Mouse (Mus musculus) stomach, embryonic 15.5 days (tissue): ENCODE measurements around the gene Grhpr. TPM values are rescaled to one million over a fixed set of nuclear protein-coding genes. Genes with fewer than 3 reads are reported as not detected.
A peak's percentile ranks its signal among the peaks of the same experiment; 100 is the strongest.

ENCODE experiments used
- ATAC-seq: fragments of 200-750 bp; cut with Nextera tagmentation; 2 replicates; pipeline ENCODE4 v1.8.0; 2017; ENCODE audit warnings: low read depth, moderate number of reproducible peaks, moderate TSS enrichment; ENCODE audit not compliant: insufficient read depth, low FRiP score
- H3K27ac ChIP-seq: fragments of 300-500 bp; sonication (generic); 2 replicates; pipeline ENCODE4 v1.5.1; 2015; ENCODE audit warnings: mild to moderate bottlenecking, inconsistent platforms
- H3K27me3 ChIP-seq: fragments of 300-500 bp; sonication (generic); replicated peaks from 2 replicates; pipeline ENCODE4 v1.6.1; 2015; ENCODE audit warnings: inconsistent platforms
- H3K36me3 ChIP-seq: fragments of 300-500 bp; sonication (generic); 2 replicates; pipeline ENCODE4 v1.6.1; 2015; ENCODE audit warnings: inconsistent platforms
- H3K4me1 ChIP-seq: fragments of 300-500 bp; sonication (generic); 2 replicates; pipeline ENCODE4 v1.6.1; 2015; ENCODE audit warnings: inconsistent platforms
- H3K4me2 ChIP-seq: fragments of 300-500 bp; sonication (generic); 2 replicates; pipeline ENCODE4 v1.6.1; 2015; ENCODE audit warnings: mild to moderate bottlenecking, inconsistent platforms
- H3K4me3 ChIP-seq: fragments of 300-500 bp; sonication (generic); replicated peaks from 2 replicates; pipeline ENCODE4 v1.5.1; 2015; ENCODE audit warnings: inconsistent platforms
- H3K9ac ChIP-seq: fragments of 300-500 bp; sonication (generic); 2 replicates; pipeline ENCODE4 v1.6.1; 2015; ENCODE audit warnings: inconsistent platforms
- H3K9me3 ChIP-seq: fragments of 300-500 bp; sonication (generic); 2 replicates; pipeline ENCODE4 v1.6.1; 2016; ENCODE audit warnings: inconsistent platforms
- WGBS: fragments of 180-500 bp; shearing (Covaris S2); methylation state at CpG from one replicate; pipeline ENCODE4 v1.1.7; 2015; 5-methylcytosine and 5-hydroxymethylcytosine counted together
- polyA plus RNA-seq: library from polyadenylated mRNA; unstranded; fragments of >200 nt; fragmentation: Nextera tagmentation; extraction: Ambion mirVana; gene quantifications from 2 replicates; pipeline ENCODE4 v1.2.1, GENCODE M21; 2015

Gene Grhpr
- polyA plus RNA-seq, 1 experiment from 2014 or later: 79.2 TPM

DNA sequence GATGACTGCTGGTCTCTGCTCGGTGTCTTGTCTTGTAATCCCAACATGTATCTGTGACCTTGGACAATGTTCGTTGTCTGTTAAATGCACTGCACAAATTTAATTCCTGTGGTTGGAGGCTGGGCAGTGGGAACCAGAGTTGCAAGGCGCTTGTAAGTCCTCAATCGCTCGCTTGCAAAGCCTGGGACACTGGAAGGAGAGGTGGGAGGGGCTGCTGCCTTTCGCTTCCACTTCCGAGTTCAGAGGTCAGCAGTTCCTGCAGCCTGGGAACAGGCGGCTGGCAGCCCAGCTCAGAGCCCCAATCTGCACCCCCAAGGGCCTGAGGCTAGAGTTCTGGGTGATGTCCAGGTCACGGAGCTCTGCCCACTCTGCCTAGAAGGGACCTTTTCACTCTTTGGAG, 28.2 kb upstream of the Grhpr start:
- Histone ChIP-seq H3K9ac (no peak overlapping the region), H3K9me3 (no peaks in the 10 kb centered on the region), H3K36me3 (no peaks in the 10 kb centered on the region), H3K27ac (no peak overlapping the region), H3K4me3 (no peak overlapping the region), H3K27me3 (no peaks in the 10 kb centered on the region), H3K4me2 (no peak overlapping the region), H3K4me1 (no peaks in the 10 kb centered on the region)
- WGBS: 63% methylated on average over 9 of the region's 9 CpGs
- ATAC-seq: no peak

DNA sequence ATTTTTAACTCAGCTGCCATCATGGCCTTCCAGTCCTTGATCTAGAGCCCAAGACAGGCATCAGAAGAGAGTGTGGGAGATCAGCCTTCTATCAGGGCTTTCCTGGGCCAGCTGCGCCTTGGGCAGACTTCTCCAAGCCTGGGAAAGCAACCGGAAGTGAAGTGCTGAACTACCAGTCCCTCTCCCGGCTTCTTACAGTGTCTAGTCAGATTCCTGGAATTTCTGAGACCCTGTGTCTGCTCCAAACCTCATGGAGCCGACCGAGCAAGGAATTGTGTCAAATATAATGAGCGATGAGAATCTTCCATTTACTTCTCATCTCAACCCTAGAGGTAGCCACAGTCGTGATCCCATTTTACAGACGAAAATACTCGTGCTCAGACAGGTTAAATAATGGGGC, 22.4 kb upstream of the Grhpr start:
- no peak for ATAC-seq
- WGBS: 81% methylated on average over 9 of the region's 9 CpGs
- no peaks in the 10 kb centered on the region for H3K4me1 ChIP-seq
- no peak overlapping the region for H3K9ac ChIP-seq
- H3K27me3 ChIP-seq: no peaks in the 10 kb centered on the region
- no peak overlapping the region for H3K4me3 ChIP-seq
- no peak overlapping the region for H3K27ac ChIP-seq
- no peak overlapping the region for H3K4me2 ChIP-seq
- H3K9me3 ChIP-seq: no peaks in the 10 kb centered on the region
- H3K36me3 ChIP-seq: no peaks in the 10 kb centered on the region

DNA sequence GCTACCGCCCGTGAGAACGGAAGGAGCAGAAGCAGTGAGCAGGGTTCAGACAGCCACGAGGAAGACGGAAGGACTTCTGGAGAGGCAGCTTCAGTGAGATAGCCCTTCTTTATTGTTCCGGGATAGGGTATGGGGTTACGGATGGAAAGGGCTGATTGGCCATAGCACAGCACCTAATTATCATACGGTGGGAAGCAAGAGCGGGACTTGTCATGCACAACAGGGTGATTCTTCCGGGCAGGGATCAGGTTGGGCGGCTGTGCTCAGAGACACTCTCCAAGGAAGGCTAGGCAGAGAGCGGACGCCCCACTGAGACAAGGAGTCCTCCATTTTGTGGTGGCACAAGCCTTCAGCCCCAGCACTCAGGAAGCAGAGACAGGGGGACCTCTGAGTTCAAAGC, 22.0 kb upstream of the Grhpr start:
- no peak for ATAC-seq
- 91% methylated on average over 13 of the region's 13 CpGs for WGBS

DNA sequence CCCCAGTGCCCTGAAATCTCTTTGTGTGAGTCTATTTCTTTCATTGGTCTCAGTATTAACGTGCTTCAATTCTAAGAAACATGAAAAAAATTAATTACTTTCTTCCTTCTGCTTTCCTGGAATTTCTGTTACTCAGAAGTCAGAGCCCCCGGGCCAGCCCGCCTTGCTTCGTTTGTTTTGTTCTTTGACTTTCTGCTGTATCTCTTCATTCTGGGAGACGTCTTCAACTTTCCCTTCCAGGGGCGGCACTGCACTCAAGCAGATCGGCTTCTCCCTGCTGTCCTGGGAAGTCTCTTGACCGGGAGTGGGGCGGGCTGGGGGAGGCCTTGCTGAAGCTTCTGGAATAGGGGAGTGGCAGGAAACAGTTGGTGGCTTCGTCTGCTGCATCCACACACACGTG, 18.0 kb upstream of the Grhpr start:
- Histone ChIP-seq H3K4me3 (no peak overlapping the region), H3K4me2 (no peak overlapping the region), H3K36me3 (no peaks in the 10 kb centered on the region), H3K9ac (no peak overlapping the region), H3K27me3 (no peaks in the 10 kb centered on the region), H3K27ac (no peak overlapping the region), H3K4me1 (no peaks in the 10 kb centered on the region), H3K9me3 (no peaks in the 10 kb centered on the region)
- 58% methylated on average over 11 of the region's 11 CpGs for WGBS
- ATAC-seq: no peak

More for the DNA sequence above, 22.0 kb upstream of the Grhpr start:
- no peaks in the 10 kb centered on the region for H3K36me3 ChIP-seq
- no peaks in the 10 kb centered on the region for H3K27me3 ChIP-seq
- H3K27ac ChIP-seq: no peak overlapping the region
- H3K4me3 ChIP-seq: no peak overlapping the region
- H3K9ac ChIP-seq: no peak overlapping the region
- H3K4me2 ChIP-seq: no peak overlapping the region
- no peaks in the 10 kb centered on the region for H3K9me3 ChIP-seq
- H3K4me1 ChIP-seq: no peaks in the 10 kb centered on the region

DNA sequence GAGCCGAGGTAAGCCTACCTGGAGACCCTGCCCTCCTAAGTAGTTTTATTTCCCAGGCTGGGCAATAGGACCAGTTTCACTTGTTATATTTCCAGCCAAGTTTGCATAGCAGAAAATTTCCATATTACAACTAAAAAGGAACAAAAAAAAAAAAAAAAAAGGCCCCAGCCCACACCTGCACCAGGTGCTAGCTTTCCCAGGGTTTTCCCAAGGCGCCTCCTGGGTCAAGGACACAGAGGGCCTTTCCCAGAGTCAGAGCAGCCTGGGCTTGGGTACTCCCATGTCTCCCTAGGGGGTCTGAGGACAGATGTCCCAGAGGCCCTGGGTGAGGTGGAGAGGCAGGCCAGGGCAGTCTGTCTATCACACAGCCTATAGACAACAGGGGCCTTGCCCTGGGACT, 16.0 kb upstream of the Grhpr start:
- no peaks in the 10 kb centered on the region for H3K36me3 ChIP-seq
- 68% methylated on average over 2 of the region's 2 CpGs for WGBS
- H3K9ac ChIP-seq: no peak overlapping the region
- no peaks in the 10 kb centered on the region for H3K4me1 ChIP-seq
- peak overlapping the region; percentile 44; the same call in 1 of the 2 replicates for H3K27ac ChIP-seq
- H3K9me3 ChIP-seq: no peaks in the 10 kb centered on the region
- 0 out of 2 replicates have a peak, but pooled peaks have one; percentile 42 for ATAC-seq
- no peaks in the 10 kb centered on the region for H3K27me3 ChIP-seq
- no peak overlapping the region for H3K4me2 ChIP-seq
- H3K4me3 ChIP-seq: no peak overlapping the region

DNA sequence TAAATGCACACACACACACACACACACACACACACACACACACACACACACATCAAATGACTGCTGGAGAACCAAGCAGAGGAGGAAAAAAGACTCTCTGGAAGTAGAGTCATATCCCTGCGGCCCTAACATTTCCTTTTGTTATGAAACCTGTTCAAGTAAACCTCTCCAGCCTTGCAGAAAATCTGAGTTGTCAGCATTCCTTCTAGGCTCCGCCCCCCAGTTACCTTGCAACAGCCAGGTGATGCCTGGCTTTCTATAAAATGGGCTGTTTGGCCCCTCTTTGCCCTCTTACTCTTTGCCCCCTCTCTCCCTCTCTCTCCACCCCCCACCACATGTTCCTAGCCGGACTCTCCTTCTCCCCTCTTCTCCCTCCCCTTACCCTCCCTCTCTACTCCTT, 15.5 kb upstream of the Grhpr start:
- ATAC-seq: no peak
- Histone ChIP-seq H3K4me3 (no peak overlapping the region), H3K4me2 (no peak overlapping the region), H3K27ac (peak overlapping the region; percentile 44; the same call in 1 of the 2 replicates), H3K9ac (no peak overlapping the region), H3K27me3 (no peaks in the 10 kb centered on the region), H3K4me1 (no peaks in the 10 kb centered on the region), H3K36me3 (no peaks in the 10 kb centered on the region), H3K9me3 (no peaks in the 10 kb centered on the region)
- 71% methylated on average over 3 of the region's 3 CpGs for WGBS

DNA sequence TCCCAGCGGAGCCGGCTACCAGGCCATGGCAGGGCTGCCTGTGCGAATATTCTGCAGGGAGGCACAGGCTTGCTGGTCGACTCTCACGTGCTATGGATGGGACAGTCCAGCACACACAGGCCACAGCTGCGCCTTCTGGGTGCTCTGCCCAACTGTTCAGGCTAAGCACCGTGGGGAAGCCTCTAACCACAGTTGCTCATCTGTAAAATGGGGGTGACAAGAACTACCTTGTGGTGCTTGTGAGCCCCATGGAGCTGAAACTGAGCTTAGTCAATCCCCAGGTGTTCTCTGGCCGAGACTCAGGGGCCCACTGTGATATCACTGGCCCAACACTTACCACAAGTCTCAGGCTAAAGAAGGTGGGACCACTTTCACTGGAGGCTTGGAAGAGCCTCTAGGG, 13.8 kb upstream of the Grhpr start:
- ATAC-seq: no peak
- WGBS: 84% methylated on average over 8 of the region's 8 CpGs
- H3K27ac ChIP-seq: no peak overlapping the region
- no peak overlapping the region for H3K4me2 ChIP-seq
- H3K27me3 ChIP-seq: no peaks in the 10 kb centered on the region
- H3K9me3 ChIP-seq: no peaks in the 10 kb centered on the region
- H3K4me1 ChIP-seq: no peaks in the 10 kb centered on the region
- H3K9ac ChIP-seq: no peak overlapping the region
- no peak overlapping the region for H3K4me3 ChIP-seq
- no peaks in the 10 kb centered on the region for H3K36me3 ChIP-seq

DNA sequence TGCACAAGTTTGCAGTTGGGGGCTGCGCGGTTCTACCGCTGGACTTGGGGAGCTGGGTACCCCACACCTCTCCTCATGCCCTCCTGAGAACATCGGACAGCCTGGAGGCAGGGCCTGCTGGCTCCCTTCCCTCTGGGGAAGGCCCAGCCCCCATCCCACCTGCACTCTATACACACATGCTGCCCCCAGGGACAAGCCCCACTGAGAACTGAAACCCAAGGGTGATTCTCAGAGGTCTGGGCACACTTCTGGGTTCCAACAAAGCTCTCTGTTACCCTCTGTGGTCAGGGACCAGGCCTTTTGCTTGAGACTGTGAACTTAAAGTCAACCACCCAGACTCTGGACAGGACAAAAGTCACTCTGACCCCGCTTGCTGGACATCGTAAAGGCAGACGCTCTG, 11.1 kb upstream of the Grhpr start:
- H3K36me3 ChIP-seq: no peaks in the 10 kb centered on the region
- H3K4me1 ChIP-seq: no peaks in the 10 kb centered on the region; the same call in 1 of the 2 replicates
- H3K9me3 ChIP-seq: no peaks in the 10 kb centered on the region
- no peak overlapping the region for H3K4me2 ChIP-seq
- ATAC-seq: no peak
- H3K27me3 ChIP-seq: no peaks in the 10 kb centered on the region
- no peak overlapping the region for H3K4me3 ChIP-seq
- WGBS: 89% methylated on average over 7 of the region's 7 CpGs
- no peak overlapping the region for H3K9ac ChIP-seq
- no peak overlapping the region for H3K27ac ChIP-seq

DNA sequence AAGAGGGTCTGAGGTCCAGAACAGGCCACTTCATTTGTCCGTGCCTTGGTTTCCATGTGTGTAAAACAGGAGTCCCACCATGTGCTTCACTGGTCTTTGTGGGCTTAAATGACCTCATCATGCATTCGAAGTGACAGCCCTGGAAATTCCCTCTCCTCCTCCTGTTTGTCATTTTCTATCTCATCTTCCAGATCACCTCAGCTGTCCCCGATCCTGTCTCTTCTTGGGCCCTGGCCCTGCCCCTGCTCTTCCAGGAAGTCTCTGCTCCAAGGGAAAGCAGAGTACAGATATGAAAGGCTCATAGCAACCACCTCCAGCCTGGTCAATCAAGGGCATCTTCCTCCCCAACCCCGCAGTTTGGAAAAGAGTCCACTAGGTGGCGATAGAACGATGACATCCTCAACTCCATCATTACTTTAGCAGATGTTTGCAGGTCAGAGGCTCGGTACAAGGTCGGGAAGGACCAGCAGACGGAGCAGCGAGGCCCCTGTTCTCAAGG, 10.5 kb upstream of the Grhpr start:
- Histone ChIP-seq H3K4me3 (no peak overlapping the region), H3K4me2 (no peak overlapping the region), H3K9ac (no peak overlapping the region), H3K27ac (no peak overlapping the region), H3K36me3 (no peaks in the 10 kb centered on the region), H3K4me1 (no peaks in the 10 kb centered on the region; the same call in 1 of the 2 replicates), H3K9me3 (no peaks in the 10 kb centered on the region), H3K27me3 (no peaks in the 10 kb centered on the region)
- no peak for ATAC-seq
- WGBS: 19% methylated on average over 10 of the region's 10 CpGs

DNA sequence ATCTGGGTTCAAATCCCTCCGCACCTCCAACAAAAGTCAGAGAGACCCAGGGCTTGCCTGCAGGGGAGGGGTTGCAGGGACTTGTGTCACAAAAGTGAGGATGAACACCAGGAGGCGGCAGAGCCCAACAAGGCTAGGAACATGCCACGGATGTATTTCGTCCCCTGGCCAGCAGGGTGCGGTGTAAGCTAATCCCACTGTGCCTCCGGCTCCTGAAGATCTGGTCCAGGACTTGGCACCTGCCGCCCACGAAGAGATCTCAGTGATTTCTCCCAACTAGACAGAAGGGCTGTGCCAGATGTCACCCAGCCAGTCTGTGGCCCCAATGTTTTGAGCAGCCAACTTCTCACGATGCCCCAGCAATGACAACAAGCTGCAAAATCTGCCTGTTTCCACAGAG, 7.7 kb upstream of the Grhpr start:
- Histone ChIP-seq H3K4me3 (peak overlapping the region; percentile 19; the same call in 1 of the 2 replicates), H3K36me3 (no peaks in the 10 kb centered on the region), H3K4me1 (no peaks in the 10 kb centered on the region; the same call in 1 of the 2 replicates), H3K4me2 (peak overlapping the region; percentile 41), H3K9ac (no peak overlapping the region), H3K27ac (no peak overlapping the region), H3K9me3 (no peaks in the 10 kb centered on the region), H3K27me3 (no peaks in the 10 kb centered on the region)
- 12% methylated on average over 9 of the region's 9 CpGs for WGBS
- peak; percentile 32; the same call in 1 of the 2 replicates for ATAC-seq

DNA sequence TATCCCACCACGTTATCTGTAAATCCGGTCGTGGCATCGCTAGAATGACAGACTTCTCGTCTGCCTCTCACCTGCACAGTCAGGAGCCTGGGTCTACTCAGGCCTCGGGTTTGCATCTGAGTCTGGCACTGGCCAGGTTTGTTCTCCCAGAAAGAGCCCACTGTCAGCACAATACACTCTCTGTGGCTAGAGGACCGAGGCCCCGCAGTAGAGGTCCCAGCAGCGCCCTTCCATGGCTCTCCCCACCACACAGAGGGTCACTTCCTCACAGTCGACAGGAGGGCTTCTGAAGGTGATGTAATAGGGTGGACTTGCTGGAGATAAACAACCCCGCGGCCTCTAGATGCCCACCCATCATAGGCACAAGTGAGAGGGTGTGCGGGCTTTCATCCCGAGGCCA, 7.3 kb upstream of the Grhpr start:
- peak overlapping the region; percentile 19; the same call in 1 of the 2 replicates for H3K4me3 ChIP-seq
- H3K9ac ChIP-seq: no peak overlapping the region
- WGBS: 47% methylated on average over 14 of the region's 14 CpGs
- no peaks in the 10 kb centered on the region for H3K27me3 ChIP-seq
- no peak for ATAC-seq
- no peak overlapping the region for H3K27ac ChIP-seq
- H3K4me1 ChIP-seq: no peaks in the 10 kb centered on the region; the same call in 1 of the 2 replicates
- no peaks in the 10 kb centered on the region for H3K9me3 ChIP-seq
- peak overlapping the region; percentile 41 for H3K4me2 ChIP-seq
- no peaks in the 10 kb centered on the region for H3K36me3 ChIP-seq

DNA sequence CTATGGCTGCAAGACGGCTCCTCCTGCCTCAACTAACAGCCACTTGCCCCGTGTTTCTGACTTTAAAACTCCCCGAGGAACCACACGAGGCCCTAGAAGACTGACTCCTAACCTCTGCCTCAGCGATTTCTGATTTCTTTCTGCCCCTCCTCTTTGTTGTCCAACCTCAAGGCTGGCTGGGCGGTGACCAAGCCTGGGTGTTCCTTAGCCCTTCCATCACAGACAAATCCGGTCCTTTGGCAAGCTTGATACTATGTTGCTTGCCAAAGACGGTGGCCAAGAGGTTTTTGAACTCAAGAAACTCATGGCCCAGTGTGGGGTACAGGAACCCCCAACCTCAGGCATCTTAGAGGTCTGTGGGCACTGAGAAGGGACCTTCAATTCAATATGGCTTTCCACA, 6.9 kb upstream of the Grhpr start:
- Histone ChIP-seq H3K9ac (no peak overlapping the region), H3K4me1 (no peaks in the 10 kb centered on the region; the same call in 1 of the 2 replicates), H3K4me2 (0 out of 2 replicates have a peak overlapping the region, but pooled peaks have one; percentile 41), H3K27me3 (no peaks in the 10 kb centered on the region), H3K36me3 (no peaks in the 10 kb centered on the region), H3K27ac (no peak overlapping the region), H3K4me3 (no peak overlapping the region), H3K9me3 (no peaks in the 10 kb centered on the region)
- ATAC-seq: no peak
- 76% methylated on average over 8 of the region's 8 CpGs for WGBS
